Mouse (Mus musculus) limb, embryonic 10.5 days (tissue): ENCODE data around the gene Rala. TPM values are rescaled to one million over a fixed set of nuclear protein-coding genes. Genes with fewer than 3 reads are reported as not detected.
A peak's percentile ranks its signal among the peaks of the same experiment; 100 is the strongest.

Source experiments
- DNase-seq: peaks from one replicate; pipeline ENCODE4 v3.0.0-alpha.2; 2017; ENCODE audit warnings: low spot score
- H3K27ac ChIP-seq: fragments of 300-500 bp; sonication (generic); 2 replicates; pipeline ENCODE4 v1.5.1; 2016; ENCODE audit warnings: mild to moderate bottlenecking
- H3K27me3 ChIP-seq: fragments of 300-500 bp; sonication (generic); 2 replicates; pipeline ENCODE4 v1.6.1; 2016; ENCODE audit warnings: low read depth, mild to moderate bottlenecking; ENCODE audit not compliant: poor library complexity, severe bottlenecking
- H3K36me3 ChIP-seq: fragments of 300-500 bp; sonication (generic); 2 replicates; pipeline ENCODE4 v1.6.1; 2016; ENCODE audit warnings: mild to moderate bottlenecking, moderate library complexity
- H3K4me1 ChIP-seq: fragments of 300-500 bp; sonication (generic); 2 replicates; pipeline ENCODE4 v1.6.1; 2016
- H3K4me3 ChIP-seq: fragments of 300-500 bp; sonication (generic); 2 replicates; pipeline ENCODE4 v1.5.1; 2016; ENCODE audit warnings: mild to moderate bottlenecking, moderate library complexity
- H3K9me3 ChIP-seq: fragments of 300-500 bp; sonication (generic); replicated peaks from 2 replicates; pipeline ENCODE4 v1.6.1; 2016; ENCODE audit warnings: mild to moderate bottlenecking
- WGBS: fragments of 180-500 bp; shearing (Covaris S2); methylation state at CpG from one replicate; pipeline ENCODE4 v1.1.7; 2016; 5-methylcytosine and 5-hydroxymethylcytosine counted together
- polyA plus RNA-seq: library from polyadenylated mRNA; unstranded; fragments of >200 nt; fragmentation: Nextera tagmentation; extraction: Ambion mirVana; gene quantifications from 2 replicates; pipeline ENCODE4 v1.2.1, GENCODE M21; 2016

Gene Rala
- 105 and 108 TPM in 2 replicates for polyA plus RNA-seq

DNA sequence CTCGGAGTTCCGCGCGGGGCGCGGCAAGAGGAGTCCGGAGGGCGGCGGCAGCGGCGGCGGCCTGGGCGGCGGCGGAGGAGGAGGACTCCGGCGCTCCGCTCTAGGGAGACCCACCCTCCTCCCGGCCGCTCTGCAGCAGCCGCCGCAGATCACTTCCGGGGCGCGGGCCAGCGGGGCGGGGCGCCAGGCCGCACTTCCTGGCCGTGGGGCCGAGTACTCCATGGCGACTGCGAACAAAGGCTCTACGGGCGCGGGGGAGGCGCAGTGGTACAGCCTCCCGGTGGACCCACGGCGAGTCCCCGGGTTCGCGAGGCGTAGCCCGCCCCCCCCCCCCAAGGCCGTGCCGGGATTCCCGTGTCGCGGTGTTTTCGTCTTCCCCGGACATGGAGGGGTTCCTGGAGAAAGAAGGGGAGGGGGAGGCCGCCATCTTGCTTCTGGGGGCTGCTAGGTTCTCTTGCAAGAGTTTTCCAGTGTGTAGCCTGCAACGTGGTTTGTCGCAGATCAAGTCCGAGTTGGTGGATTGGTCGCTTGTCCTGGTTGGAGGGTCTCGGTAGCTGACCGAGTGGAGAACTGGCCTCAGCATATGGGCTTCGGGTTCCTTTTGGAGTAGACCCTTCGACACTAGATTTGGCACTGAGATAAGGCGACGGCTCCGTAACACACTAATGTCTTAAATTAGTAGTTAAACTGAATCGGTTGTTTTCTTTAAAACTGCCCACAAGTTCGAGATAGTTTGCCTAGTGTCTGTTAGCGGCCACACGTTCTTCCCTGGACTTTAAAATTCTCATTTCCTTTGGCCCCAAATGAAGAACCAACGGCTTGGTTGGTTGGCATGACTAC is at the start of gene Rala:
Rala (minus strand) TSS at position 162 of the 840 bp plus-strand sequence.
- 0 out of 2 replicates have a peak, but pooled peaks cover 4% of the 10 kb centered on the region for H3K27me3 ChIP-seq
- peaks cover 16% of the 10 kb centered on the region for H3K4me1 ChIP-seq
- peak within 1 kb of the TSS; percentile 99 for H3K27ac ChIP-seq
- H3K4me3 ChIP-seq, result peak within 1 kb of the TSS; percentile 97
- H3K9me3 ChIP-seq, result no peaks in the 10 kb centered on the region
- H3K36me3 ChIP-seq, result 0 out of 2 replicates have a peak, but pooled peaks cover 6% of the 10 kb centered on the region
- 10% methylated on average over 68 of the region's 69 CpGs for WGBS
- peak; percentile 93 for DNase-seq

- peaks cover 11% of the 10 kb centered on the region for H3K36me3 ChIP-seq
- peaks cover 7% of the 10 kb centered on the region for H3K4me1 ChIP-seq
- WGBS, result 41% methylated on average over 7 of the region's 7 CpGs
- peak overlapping the region; percentile 88 for H3K27ac ChIP-seq
- no peaks in the 10 kb centered on the region for H3K9me3 ChIP-seq
- peak overlapping the region; percentile 86 for H3K4me3 ChIP-seq
- no peaks in the 10 kb centered on the region for H3K27me3 ChIP-seq
- DNase-seq, result no peak
These were observed 49.4 kb upstream of the Rala start for GRCm38 (mm10) chr13:17993515-17993847.

DNA sequence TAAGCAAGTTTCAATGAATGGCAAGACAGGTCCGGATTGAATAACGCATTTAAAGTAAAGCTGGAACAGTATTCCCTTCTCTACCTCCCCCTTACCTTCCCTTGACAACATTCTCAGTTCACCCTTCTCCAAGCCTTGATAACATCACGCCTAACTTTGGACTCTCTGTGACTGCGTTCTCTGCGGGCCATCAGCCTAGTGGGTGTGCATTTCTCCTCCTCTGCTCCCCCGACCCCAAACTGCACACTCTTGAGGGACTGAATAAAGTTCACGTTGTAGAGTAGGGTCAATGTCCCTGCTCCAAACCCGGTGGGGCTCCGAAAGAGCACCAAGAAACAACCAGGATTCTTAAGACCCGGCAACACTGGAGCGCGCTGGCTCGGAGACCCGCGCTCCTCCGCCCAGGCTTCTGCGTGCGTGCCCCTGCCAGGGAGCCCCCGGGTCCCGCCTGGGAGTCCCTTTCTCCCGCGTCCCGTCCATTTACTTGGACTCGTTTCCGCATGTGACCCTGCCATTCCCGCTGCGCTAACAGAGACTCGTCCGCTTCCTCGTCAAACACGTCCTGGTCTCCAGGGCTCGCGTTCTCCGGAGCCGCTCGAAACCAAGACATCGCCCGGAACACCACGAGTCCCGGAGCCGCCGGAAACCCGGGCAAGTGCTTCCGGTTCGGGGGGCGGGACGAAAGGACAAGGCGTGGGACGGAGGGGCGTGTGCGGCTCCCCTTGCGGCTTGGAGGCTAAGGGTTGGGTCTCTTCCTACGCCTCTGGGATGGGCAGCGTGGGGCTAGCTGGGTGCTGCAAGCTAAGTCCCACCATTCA is 48.9 kb upstream of the Rala start, which contains the start of gene Yae1d1:
Yae1d1 (minus strand) TSS at position 653 of the 818 bp plus-strand sequence.
- WGBS, result under 1% methylated on average over 54 of the region's 54 CpGs
- Histone ChIP-seq H3K4me1 (peaks cover 7% of the 10 kb centered on the region), H3K27me3 (no peaks in the 10 kb centered on the region), H3K4me3 (peak within 1 kb of the TSS; percentile 86), H3K9me3 (no peaks in the 10 kb centered on the region), H3K36me3 (peaks cover 12% of the 10 kb centered on the region), H3K27ac (peak within 1 kb of the TSS; percentile 88)
- DNase-seq, result peak; percentile 97

GRCm38 (mm10) chr13:17992009-17992408 is 48.0 kb upstream of the Rala start:
- no peak for DNase-seq
- Histone ChIP-seq H3K27me3 (no peaks in the 10 kb centered on the region), H3K4me3 (peak overlapping the region; percentile 86), H3K4me1 (peaks cover 7% of the 10 kb centered on the region), H3K9me3 (no peaks in the 10 kb centered on the region), H3K27ac (no peak overlapping the region), H3K36me3 (peaks cover 21% of the 10 kb centered on the region)
- WGBS, result 90% methylated on average over 4 of the region's 4 CpGs

DNA sequence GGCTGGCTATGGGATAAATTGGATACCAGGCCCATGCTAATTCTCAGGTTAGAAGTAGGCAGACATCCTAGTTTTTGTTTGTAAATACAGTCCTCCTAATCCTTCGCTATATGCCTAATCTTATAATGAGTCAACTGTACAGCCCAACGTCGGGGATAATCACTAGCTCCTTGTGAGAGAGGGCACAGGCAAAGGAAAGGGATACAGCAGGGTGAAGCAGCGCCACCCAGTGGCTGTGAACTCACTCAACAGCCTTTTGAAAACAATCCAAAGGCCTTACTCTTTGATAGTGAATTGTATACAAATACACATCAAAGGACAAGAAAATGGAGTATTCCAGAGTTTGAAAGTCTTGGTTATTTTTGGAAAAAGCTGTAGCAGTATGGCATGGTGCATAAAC is 39.2 kb upstream of the Rala start:
- no peaks in the 10 kb centered on the region; the same call in 1 of the 2 replicates for H3K9me3 ChIP-seq
- no peak for DNase-seq
- no peak overlapping the region for H3K4me3 ChIP-seq
- H3K36me3 ChIP-seq, result peaks cover 65% of the 10 kb centered on the region
- no peaks in the 10 kb centered on the region for H3K27me3 ChIP-seq
- no peak overlapping the region for H3K27ac ChIP-seq
- H3K4me1 ChIP-seq, result no peaks in the 10 kb centered on the region
- WGBS, result 71% methylated on average over 4 of the region's 4 CpGs

DNA sequence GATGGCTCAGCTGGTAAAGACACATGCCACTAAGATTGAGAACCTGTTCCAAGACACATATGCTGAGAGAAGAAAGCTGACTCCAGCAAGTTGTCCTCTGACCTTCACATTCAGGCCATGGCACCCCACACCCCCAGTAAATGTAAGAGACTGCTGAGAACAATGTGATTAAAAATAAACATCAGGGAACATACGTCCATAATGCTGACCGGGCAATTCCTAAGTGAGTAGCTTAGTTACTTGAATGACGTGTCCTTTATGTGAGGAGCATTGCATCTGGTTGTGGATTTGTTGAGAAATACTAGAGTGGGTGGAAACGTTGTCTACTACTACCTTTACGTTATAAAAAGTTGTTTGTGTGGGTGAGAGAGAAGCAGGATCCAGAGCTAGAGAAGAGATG is 38.6 kb upstream of the Rala start:
- Histone ChIP-seq H3K4me3 (no peak overlapping the region), H3K9me3 (no peaks in the 10 kb centered on the region; the same call in 1 of the 2 replicates), H3K36me3 (peaks cover 62% of the 10 kb centered on the region), H3K4me1 (no peaks in the 10 kb centered on the region), H3K27me3 (no peaks in the 10 kb centered on the region), H3K27ac (no peak overlapping the region)
- 93% methylated on average over 5 of the region's 5 CpGs for WGBS
- no peak for DNase-seq

GRCm38 (mm10) chr13:17976854-17977739 is 33.1 kb upstream of the Rala start:
- H3K27me3 ChIP-seq, result no peaks in the 10 kb centered on the region
- no peak overlapping the region for H3K27ac ChIP-seq
- peaks cover 7% of the 10 kb centered on the region; the same call in 1 of the 2 replicates for H3K36me3 ChIP-seq
- H3K9me3 ChIP-seq, result no peaks in the 10 kb centered on the region; the same call in 1 of the 2 replicates
- no peak overlapping the region for H3K4me3 ChIP-seq
- 87% methylated on average over 8 of the region's 8 CpGs for WGBS
- H3K4me1 ChIP-seq, result no peaks in the 10 kb centered on the region
- DNase-seq, result no peak

- no peak overlapping the region for H3K4me3 ChIP-seq
- no peaks in the 10 kb centered on the region for H3K27me3 ChIP-seq
- no peak overlapping the region for H3K27ac ChIP-seq
- no peaks in the 10 kb centered on the region; the same call in 1 of the 2 replicates for H3K9me3 ChIP-seq
- H3K4me1 ChIP-seq, result no peaks in the 10 kb centered on the region
- 57% methylated on average over 2 of the region's 2 CpGs for WGBS
- no peaks in the 10 kb centered on the region for H3K36me3 ChIP-seq
- DNase-seq, result no peak
These were observed 31.9 kb upstream of the Rala start for GRCm38 (mm10) chr13:17975891-17976290.

- no peak overlapping the region for H3K27ac ChIP-seq
- H3K36me3 ChIP-seq, result no peaks in the 10 kb centered on the region
- no peaks in the 10 kb centered on the region for H3K27me3 ChIP-seq
- 92% methylated on average over 1 of the region's 1 CpGs for WGBS
- no peak for DNase-seq
- no peaks in the 10 kb centered on the region for H3K4me1 ChIP-seq
- no peak overlapping the region for H3K4me3 ChIP-seq
- no peaks in the 10 kb centered on the region; the same call in 1 of the 2 replicates for H3K9me3 ChIP-seq
These were observed 31.4 kb upstream of the Rala start for GRCm38 (mm10) chr13:17975457-17975856.

GRCm38 (mm10) chr13:17974734-17975133 is 30.7 kb upstream of the Rala start:
- Histone ChIP-seq H3K9me3 (no peaks in the 10 kb centered on the region; the same call in 1 of the 2 replicates), H3K4me3 (no peak overlapping the region), H3K4me1 (no peaks in the 10 kb centered on the region), H3K27ac (no peak overlapping the region), H3K27me3 (no peaks in the 10 kb centered on the region), H3K36me3 (no peaks in the 10 kb centered on the region)
- no peak for DNase-seq
- WGBS, result 93% methylated on average over 9 of the region's 9 CpGs

DNA sequence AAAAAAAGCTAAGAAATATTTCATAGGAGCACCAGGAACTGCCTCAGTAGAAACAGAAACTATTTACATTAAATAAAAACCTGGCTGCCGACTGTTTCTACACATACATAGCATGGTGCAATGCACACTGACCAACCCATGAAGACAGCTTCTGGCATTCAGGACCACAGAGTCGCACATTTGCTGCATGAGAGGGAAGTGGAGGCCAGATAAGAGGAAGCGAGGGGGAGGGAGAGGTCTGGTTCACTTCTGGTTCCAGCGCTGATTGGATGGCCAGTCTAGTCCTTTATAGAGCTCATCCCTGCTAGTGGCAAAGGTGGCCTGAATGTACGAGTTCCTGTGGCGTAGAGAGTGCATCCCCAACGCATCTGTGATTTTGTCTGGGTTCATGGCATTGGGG is 16.6 kb upstream of the Rala start:
- no peak overlapping the region for H3K27ac ChIP-seq
- no peaks in the 10 kb centered on the region for H3K9me3 ChIP-seq
- H3K4me3 ChIP-seq, result no peak overlapping the region
- no peaks in the 10 kb centered on the region for H3K4me1 ChIP-seq
- H3K36me3 ChIP-seq, result no peaks in the 10 kb centered on the region
- no peaks in the 10 kb centered on the region for H3K27me3 ChIP-seq
- WGBS, result 88% methylated on average over 7 of the region's 7 CpGs
- no peak for DNase-seq

GRCm38 (mm10) chr13:17954282-17954681 is 10.2 kb upstream of the Rala start:
- Histone ChIP-seq H3K27ac (no peak overlapping the region), H3K27me3 (no peaks in the 10 kb centered on the region), H3K36me3 (no peaks in the 10 kb centered on the region), H3K9me3 (no peaks in the 10 kb centered on the region), H3K4me3 (no peak overlapping the region), H3K4me1 (no peaks in the 10 kb centered on the region)
- no peak for DNase-seq
- WGBS, result 69% methylated on average over 1 of the region's 1 CpGs
